Mouse (Mus musculus): Measurements from ENCODE around the gene Fbxl13. TPM values are rescaled to one million over a fixed set of nuclear protein-coding genes. Genes with fewer than 3 reads are reported as not detected.

The Fbxl13 gene
- polyA plus RNA-seq, 1 experiment from 2014 or later, result 0.09 TPM

Other genes with a start within 250 kb of the Fbxl13 start
- gene Ccdc146, start 221.0 kb downstream of the Fbxl13 start, polyA plus RNA-seq (2016; fragmentation: Nextera tagmentation; extraction: Ambion mirVana), result 0.16 TPM in 1 of 2 replicates, not detected in the other
- gene Fam185a, start 220.7 kb downstream of the Fbxl13 start, polyA plus RNA-seq (2016; fragmentation: Nextera tagmentation; extraction: Ambion mirVana), result 6.0 and 7.2 TPM in 2 replicates
- gene Lrrc17, start 102.1 kb downstream of the Fbxl13 start, polyA plus RNA-seq (2016; fragmentation: Nextera tagmentation; extraction: Ambion mirVana), result 12.9 and 15.9 TPM in 2 replicates
- 63.1 and 63.4 TPM in 2 replicates for gene Armc10, start 179 bp upstream of the Fbxl13 start, polyA plus RNA-seq (2016; fragmentation: Nextera tagmentation; extraction: Ambion mirVana)
- 4.8 and 5.0 TPM in 2 replicates for gene Napepld, start 55.8 kb upstream of the Fbxl13 start, polyA plus RNA-seq (2016; fragmentation: Nextera tagmentation; extraction: Ambion mirVana)
- gene Pmpcb, start 91.5 kb upstream of the Fbxl13 start, polyA plus RNA-seq (2016; fragmentation: Nextera tagmentation; extraction: Ambion mirVana), result 78.0 and 84.7 TPM in 2 replicates
- gene Dnajc2, start 139.6 kb upstream of the Fbxl13 start, polyA plus RNA-seq (2016; fragmentation: Nextera tagmentation; extraction: Ambion mirVana), result 96.4 and 96.8 TPM in 2 replicates
- gene Psmc2, start 139.6 kb upstream of the Fbxl13 start, polyA plus RNA-seq (2016; fragmentation: Nextera tagmentation; extraction: Ambion mirVana), result 238 and 245 TPM in 2 replicates
- gene Slc26a5, start 220.0 kb upstream of the Fbxl13 start, polyA plus RNA-seq (2016; fragmentation: Nextera tagmentation; extraction: Ambion mirVana), result 0.07 and 0.09 TPM in 2 replicates